Mouse (Mus musculus): Measurements from ENCODE around the gene Pcgf2. TPM values are rescaled to one million over a fixed set of nuclear protein-coding genes. Genes with fewer than 3 reads are reported as not detected.

Gene Pcgf2
- polyA plus RNA-seq, 2 experiments, result 18.1 to 130 TPM

DNA sequence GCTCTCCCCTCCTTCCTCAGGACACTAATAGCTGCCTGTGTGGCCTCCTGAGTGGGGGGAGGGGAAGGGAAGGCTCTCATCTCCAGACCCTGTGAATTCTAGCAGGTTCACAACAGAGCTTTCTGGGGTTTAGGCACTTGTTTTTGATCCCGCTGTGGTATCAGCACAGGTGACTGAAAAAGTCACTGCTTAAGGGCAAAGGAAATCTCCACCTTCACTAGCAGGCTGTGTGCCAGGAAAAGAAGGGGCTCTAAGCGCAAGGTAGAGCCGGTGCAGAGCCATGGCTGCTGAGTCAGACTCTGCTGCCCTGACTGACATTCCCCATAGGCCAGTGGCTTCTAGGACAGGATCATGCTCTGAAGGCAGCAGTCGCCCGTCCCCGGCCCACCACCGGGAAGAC is 28.4 kb upstream of the Pcgf2 start:
- ATAC-seq (ENCODE audit: low FRiP score, low read depth), result no peak
- Histone ChIP-seq H3K9me3 (ENCODE audit: control insufficient read depth, low read length) (no peaks in the 10 kb centered on the region), H3K4me2 (replicated peaks; ENCODE audit: low read depth, low read length, severe bottlenecking) (no peak overlapping the region), H3K36me3 (ENCODE audit: control insufficient read depth, insufficient read depth, low read length) (peaks cover 79% of the 10 kb centered on the region), H3K4me1 (ENCODE audit: control insufficient read depth, insufficient read depth, low read length) (0 out of 2 replicates have a peak, but pooled peaks cover 2% of the 10 kb centered on the region), H3K4me3 (replicated peaks; ENCODE audit: low read length) (no peak overlapping the region), H3K27me3 (ENCODE audit: control insufficient read depth, insufficient read depth, low read length) (no peaks in the 10 kb centered on the region), H3K9ac (ENCODE audit: low read depth, low read length, severe bottlenecking) (no peak overlapping the region), H3K27ac (replicated peaks; ENCODE audit: low read depth, low read length) (no peak overlapping the region)
- 58% methylated on average over 7 of the region's 7 CpGs for WGBS
- no peak for DNase-seq (ENCODE audit: low spot score)
- no peak for TF ChIP-seq POLR2A (IDR thresholded peaks at IDR 0.05; ENCODE audit: borderline replicate concordance, extremely low read depth, insufficient read depth, insufficient read length)

DNA sequence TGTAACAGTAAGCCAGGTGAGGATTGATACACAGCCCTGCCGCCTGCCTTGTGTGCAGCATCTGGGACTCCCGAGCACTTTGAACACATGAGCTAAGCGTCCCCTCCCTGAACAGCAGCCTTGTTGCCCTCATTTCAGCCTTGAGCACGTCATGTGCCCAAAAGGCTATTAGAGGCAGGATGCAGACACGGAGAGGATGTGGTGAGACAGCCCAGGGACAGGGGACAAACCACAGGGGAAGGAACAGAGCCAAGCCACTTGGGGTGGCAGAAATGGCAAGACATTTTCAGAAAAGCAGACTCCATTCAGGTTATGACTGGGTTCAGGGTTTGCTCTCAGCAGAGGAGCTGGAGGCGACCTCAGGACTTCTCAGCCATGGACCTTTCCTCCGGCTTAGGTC is 28.0 kb upstream of the Pcgf2 start:
- Histone ChIP-seq H3K27me3 (ENCODE audit: control insufficient read depth, insufficient read depth, low read length) (no peaks in the 10 kb centered on the region), H3K9ac (ENCODE audit: low read depth, low read length, severe bottlenecking) (no peak overlapping the region), H3K27ac (replicated peaks; ENCODE audit: low read depth, low read length) (no peak overlapping the region), H3K4me3 (replicated peaks; ENCODE audit: low read length) (no peak overlapping the region), H3K36me3 (ENCODE audit: control insufficient read depth, insufficient read depth, low read length) (peaks cover 84% of the 10 kb centered on the region), H3K9me3 (ENCODE audit: control insufficient read depth, low read length) (no peaks in the 10 kb centered on the region), H3K4me1 (ENCODE audit: control insufficient read depth, insufficient read depth, low read length) (no peaks in the 10 kb centered on the region), H3K4me2 (replicated peaks; ENCODE audit: low read depth, low read length, severe bottlenecking) (no peak overlapping the region)
- ATAC-seq (ENCODE audit: low FRiP score, low read depth), result no peak
- no peak for TF ChIP-seq POLR2A (IDR thresholded peaks at IDR 0.05; ENCODE audit: borderline replicate concordance, extremely low read depth, insufficient read depth, insufficient read length)
- WGBS, result 51% methylated on average over 7 of the region's 7 CpGs
- no peak for DNase-seq (ENCODE audit: low spot score)

DNA sequence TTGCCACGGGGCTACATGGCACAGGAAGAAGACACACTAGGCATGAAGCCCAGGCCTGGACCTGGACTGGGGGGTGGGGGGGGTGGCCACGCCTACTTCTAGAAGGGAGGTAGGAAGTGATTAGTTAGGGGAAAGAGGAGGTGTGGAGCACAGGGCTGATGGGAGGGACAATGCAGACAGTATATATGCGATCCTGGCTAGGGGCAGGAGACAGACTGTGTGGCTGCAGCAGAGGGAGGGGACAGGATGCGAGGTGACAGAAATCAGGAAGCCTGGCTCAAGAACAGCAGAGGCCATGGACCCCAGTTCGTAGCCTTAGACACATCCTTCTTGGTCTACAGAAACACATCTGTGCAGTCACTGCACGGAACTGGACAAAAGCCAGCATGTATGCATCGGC is 23.4 kb upstream of the Pcgf2 start:
- no peak for DNase-seq (ENCODE audit: low spot score)
- no peak overlapping the region for H3K4me3 ChIP-seq (replicated peaks; ENCODE audit: low read length)
- H3K36me3 ChIP-seq (ENCODE audit: control insufficient read depth, insufficient read depth, low read length), result peaks cover 97% of the 10 kb centered on the region

DNA sequence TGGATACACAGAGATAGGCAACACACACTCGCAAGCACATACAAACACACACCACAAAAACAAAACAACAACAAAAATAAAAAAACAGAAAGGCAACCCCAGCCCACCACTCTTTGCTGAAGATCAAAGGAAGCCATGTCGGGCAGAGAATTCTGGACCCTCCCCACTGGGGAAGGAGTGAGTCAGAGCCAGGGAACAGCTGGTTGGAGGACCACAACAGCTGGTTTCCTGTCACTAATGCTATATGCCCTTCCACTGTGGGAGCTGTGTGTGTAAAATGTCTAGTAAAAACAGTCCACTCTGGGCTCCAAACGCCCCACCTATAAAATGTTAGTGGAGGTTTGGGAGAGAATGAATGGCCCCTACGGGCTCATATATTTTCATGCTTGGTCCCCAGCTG is 21.0 kb upstream of the Pcgf2 start:
- WGBS, result 69% methylated on average over 4 of the region's 4 CpGs
- Histone ChIP-seq H3K4me2 (replicated peaks; ENCODE audit: low read depth, low read length, severe bottlenecking) (no peak overlapping the region), H3K27me3 (ENCODE audit: control insufficient read depth, insufficient read depth, low read length) (no peaks in the 10 kb centered on the region), H3K36me3 (ENCODE audit: control insufficient read depth, insufficient read depth, low read length) (peaks cover 97% of the 10 kb centered on the region), H3K4me3 (replicated peaks; ENCODE audit: low read length) (no peak overlapping the region), H3K9ac (ENCODE audit: low read depth, low read length, severe bottlenecking) (no peak overlapping the region), H3K27ac (replicated peaks; ENCODE audit: low read depth, low read length) (no peak overlapping the region), H3K4me1 (ENCODE audit: control insufficient read depth, insufficient read depth, low read length) (no peaks in the 10 kb centered on the region), H3K9me3 (ENCODE audit: control insufficient read depth, low read length) (peaks cover 5% of the 10 kb centered on the region; the same call in 1 of the 2 replicates)
- no peak for ATAC-seq (ENCODE audit: low FRiP score, low read depth)
- TF ChIP-seq POLR2A (IDR thresholded peaks at IDR 0.05; ENCODE audit: borderline replicate concordance, extremely low read depth, insufficient read depth, insufficient read length), result no peak
- no peak for DNase-seq (ENCODE audit: low spot score)

More for the DNA sequence above, 23.4 kb upstream of the Pcgf2 start:
- TF ChIP-seq POLR2A (IDR thresholded peaks at IDR 0.05; ENCODE audit: borderline replicate concordance, extremely low read depth, insufficient read depth, insufficient read length), result no peak
- WGBS, result 75% methylated on average over 7 of the region's 7 CpGs
- Histone ChIP-seq H3K4me2 (replicated peaks; ENCODE audit: low read depth, low read length, severe bottlenecking) (no peak overlapping the region), H3K9me3 (ENCODE audit: control insufficient read depth, low read length) (peaks cover 5% of the 10 kb centered on the region; the same call in 1 of the 2 replicates), H3K27me3 (ENCODE audit: control insufficient read depth, insufficient read depth, low read length) (no peaks in the 10 kb centered on the region), H3K9ac (ENCODE audit: low read depth, low read length, severe bottlenecking) (no peak overlapping the region), H3K27ac (replicated peaks; ENCODE audit: low read depth, low read length) (no peak overlapping the region), H3K4me1 (ENCODE audit: control insufficient read depth, insufficient read depth, low read length) (no peaks in the 10 kb centered on the region)
- ATAC-seq (ENCODE audit: low FRiP score, low read depth), result no peak

DNA sequence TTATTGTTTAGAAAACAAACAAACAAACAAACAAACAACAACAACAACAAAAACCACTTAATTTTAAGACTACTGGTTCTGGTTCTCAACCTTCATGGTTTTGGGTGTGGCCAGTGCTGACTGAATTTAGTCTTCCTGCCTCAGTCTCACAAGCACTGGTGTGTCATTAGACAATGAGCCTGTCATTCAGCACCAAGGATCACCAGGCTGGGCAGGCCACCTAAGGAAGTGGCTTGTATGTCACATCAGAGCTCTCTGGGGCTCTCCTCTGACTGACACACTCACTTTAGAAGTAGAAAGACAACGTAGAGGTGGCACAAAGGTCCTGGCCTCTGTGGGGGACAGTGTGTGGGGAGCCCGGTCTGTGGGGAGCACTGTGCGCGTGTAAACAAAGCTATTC is 18.7 kb upstream of the Pcgf2 start:
- WGBS, result 95% methylated on average over 4 of the region's 4 CpGs
- H3K36me3 ChIP-seq (ENCODE audit: control insufficient read depth, insufficient read depth, low read length), result peaks cover 82% of the 10 kb centered on the region

More for the DNA sequence above, 18.7 kb upstream of the Pcgf2 start:
- ATAC-seq (ENCODE audit: low FRiP score, low read depth) (no peak), DNase-seq (ENCODE audit: low spot score) (no peak)
- Histone ChIP-seq H3K4me1 (ENCODE audit: control insufficient read depth, insufficient read depth, low read length) (no peaks in the 10 kb centered on the region), H3K4me3 (replicated peaks; ENCODE audit: low read length) (no peak overlapping the region), H3K9ac (ENCODE audit: low read depth, low read length, severe bottlenecking) (no peak overlapping the region), H3K27me3 (ENCODE audit: control insufficient read depth, insufficient read depth, low read length) (no peaks in the 10 kb centered on the region), H3K9me3 (ENCODE audit: control insufficient read depth, low read length) (peaks cover 5% of the 10 kb centered on the region; the same call in 1 of the 2 replicates), H3K27ac (replicated peaks; ENCODE audit: low read depth, low read length) (no peak overlapping the region), H3K4me2 (replicated peaks; ENCODE audit: low read depth, low read length, severe bottlenecking) (no peak overlapping the region)
- TF ChIP-seq POLR2A (IDR thresholded peaks at IDR 0.05; ENCODE audit: borderline replicate concordance, extremely low read depth, insufficient read depth, insufficient read length), result no peak
